Mouse (Mus musculus) B cell, adult 2 months (primary cell): ENCODE data around the gene Acbd3.

ENCODE experiments used
- DNase-seq, 2 experiments: peaks; one replicate each; pipeline ENCODE4 v3.0.0; 2022

Gene Acbd3

GRCm38 (mm10) chr1:180762679-180763078, 36.8 kb downstream of the Acbd3 start:
- DNase-seq = no peak

GRCm38 (mm10) chr1:180763307-180763706, 37.5 kb downstream of the Acbd3 start:
- DNase-seq = no peak

- DNase-seq = peak; percentile 80
These were observed 38.0 kb downstream of the Acbd3 start for GRCm38 (mm10) chr1:180763828-180764227.

- DNase-seq = no peak
These were observed 39.5 kb downstream of the Acbd3 start for GRCm38 (mm10) chr1:180765393-180765792.

- peak; percentile 41 to 47 for DNase-seq
These were observed 40.7 kb downstream of the Acbd3 start for GRCm38 (mm10) chr1:180766557-180766956.

GRCm38 (mm10) chr1:180767541-180768333, 41.9 kb downstream of the Acbd3 start:
- DNase-seq = peak; percentile 42

GRCm38 (mm10) chr1:180768334-180769168, 42.7 kb downstream of the Acbd3 start:
- DNase-seq = peak; percentile 85 to 88

- DNase-seq = peak; percentile 61 to 67
These were observed 45.5 kb downstream of the Acbd3 start for GRCm38 (mm10) chr1:180771306-180771705.

GRCm38 (mm10) chr1:180771722-180772121, 45.9 kb downstream of the Acbd3 start:
- DNase-seq = peak; percentile 40 to 52

GRCm38 (mm10) chr1:180772291-180772690, 46.4 kb downstream of the Acbd3 start:
- no peak for DNase-seq

GRCm38 (mm10) chr1:180774664-180775063, 48.8 kb downstream of the Acbd3 start:
- DNase-seq = peak; percentile 67 to 70

- DNase-seq = no peak
These were observed 49.5 kb downstream of the Acbd3 start for GRCm38 (mm10) chr1:180775317-180775716.

GRCm38 (mm10) chr1:180775849-180776493, 50.1 kb downstream of the Acbd3 start:
- no peak for DNase-seq

GRCm38 (mm10) chr1:180776494-180776893, 50.7 kb downstream of the Acbd3 start:
- DNase-seq = no peak

GRCm38 (mm10) chr1:180777289-180777659, 51.4 kb downstream of the Acbd3 start:
- no peak for DNase-seq

- peak; percentile 60 to 65 for DNase-seq
These were observed 52.0 kb downstream of the Acbd3 start for GRCm38 (mm10) chr1:180777660-180778402.

- no peak for DNase-seq
These were observed 52.5 kb downstream of the Acbd3 start for GRCm38 (mm10) chr1:180778403-180778754.

GRCm38 (mm10) chr1:180778941-180779340, 53.1 kb downstream of the Acbd3 start:
- DNase-seq = no peak

- DNase-seq = no peak
These were observed 54.4 kb downstream of the Acbd3 start for GRCm38 (mm10) chr1:180780291-180780690.

- no peak for DNase-seq
These were observed 55.4 kb downstream of the Acbd3 start for GRCm38 (mm10) chr1:180781250-180781649.

GRCm38 (mm10) chr1:180782906-180783579, 57.2 kb downstream of the Acbd3 start:
- DNase-seq = no peak

- no peak for DNase-seq
These were observed 57.7 kb downstream of the Acbd3 start for GRCm38 (mm10) chr1:180783580-180783928.
